Comparison of ENCODE assay signal across 8 mouse cellular contexts in the genomic region with DNA sequence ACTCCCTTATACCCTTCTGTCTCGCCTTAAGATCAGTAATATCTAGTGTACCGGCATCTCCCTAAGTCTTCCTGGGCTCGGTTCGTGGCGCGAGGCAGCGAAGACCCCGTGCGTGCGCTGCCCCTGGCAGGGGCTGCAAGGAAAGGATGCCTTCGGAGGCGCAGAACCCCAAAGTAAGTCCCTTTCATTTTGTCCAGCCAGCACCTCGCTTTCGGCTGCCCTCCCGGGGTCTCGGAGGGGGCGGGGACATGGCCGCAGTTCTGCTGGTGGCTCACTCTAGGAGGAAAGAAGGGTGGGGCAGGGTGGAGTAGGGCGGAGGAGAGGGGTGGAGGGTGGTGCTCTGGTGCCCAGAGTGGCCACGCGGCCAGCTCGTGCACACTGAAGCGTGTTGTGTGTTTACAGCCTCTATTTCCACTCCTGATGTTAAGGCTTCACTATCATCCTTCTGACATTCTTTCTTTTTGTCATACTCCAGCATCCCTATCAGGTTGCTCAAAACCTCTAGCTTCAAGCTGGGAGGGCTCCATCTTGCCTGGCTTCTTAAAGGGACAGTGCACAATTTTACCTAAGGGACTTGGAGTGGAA. TPM values are rescaled to one million over a fixed set of nuclear protein-coding genes. Genes with fewer than 3 reads are reported as not detected.
A peak's percentile ranks its signal among the peaks of the same experiment; 100 is the strongest.
DNase-seq lines count a peak whose midpoint lies in the region; ATAC-seq and TF ChIP-seq lines count a peak whose summit lies in the region.

No protein-coding gene starts in this region.

- no peak for TF ChIP-seq CTCF in cortical plate, adult 2 months (IDR thresholded peaks at IDR 0.05; ENCODE audit: extremely low read depth, insufficient read depth, low read length)

- H3K9me3 ChIP-seq in heart, embryonic 11.5 days (replicated peaks; ENCODE audit: control insufficient read depth, low read length) = no peaks in the 10 kb centered on the region
- H3K9me3 ChIP-seq in kidney, embryonic 16.5 days (ENCODE audit: low read length) = no peaks in the 10 kb centered on the region
- H3K9me3 ChIP-seq in liver, embryonic 11.5 days (ENCODE audit: control insufficient read depth, low read length) = no peaks in the 10 kb centered on the region

- peak; percentile 67; the same call in 1 of the 2 replicates for ATAC-seq in heart, embryonic 11.5 days (replicated peaks; ENCODE audit: insufficient number of reproducible peaks, low FRiP score, low TSS enrichment)
- peak; percentile 93 for ATAC-seq in kidney, embryonic 16.5 days (ENCODE audit: low FRiP score, low TSS enrichment)
- peak; percentile 94 for ATAC-seq in liver, embryonic 11.5 days (replicated peaks; ENCODE audit: low FRiP score)

- H3K4me3 ChIP-seq in cortical plate, adult 2 months (ENCODE audit: insufficient read depth, low read length) = peak overlapping the region; percentile 86
- peak overlapping the region; percentile 57 for H3K4me3 ChIP-seq in heart, embryonic 11.5 days (ENCODE audit: low read depth, low read length)
- H3K4me3 ChIP-seq in kidney, embryonic 16.5 days (ENCODE audit: low read length) = peak overlapping the region; percentile 61
- peak overlapping the region; percentile 60 for H3K4me3 ChIP-seq in liver, embryonic 11.5 days (ENCODE audit: low read depth, low read length)

- 22% methylated on average over 23 of the region's 23 CpGs for WGBS in heart, embryonic 11.5 days (ENCODE audit: insufficient replicate concordance)
- 27% methylated on average over 22 of the region's 23 CpGs for WGBS in kidney, embryonic 16.5 days
- 17% methylated on average over 23 of the region's 23 CpGs for WGBS in liver, embryonic 11.5 days

- no peaks in the 10 kb centered on the region for H3K27me3 ChIP-seq in heart, embryonic 11.5 days (ENCODE audit: control insufficient read depth, insufficient read depth, low read length)
- H3K27me3 ChIP-seq in kidney, embryonic 16.5 days (ENCODE audit: insufficient read depth, low read length) = peaks cover 15% of the 10 kb centered on the region
- H3K27me3 ChIP-seq in liver, embryonic 11.5 days (replicated peaks; ENCODE audit: control insufficient read depth, insufficient read depth, low read length) = 0 out of 2 replicates have a peak, but pooled peaks cover 3% of the 10 kb centered on the region

- H3K27ac ChIP-seq in cortical plate, adult 2 months (ENCODE audit: insufficient read depth, low read length) = peak overlapping the region; percentile 77; the same call in 1 of the 2 replicates
- no peak overlapping the region for H3K27ac ChIP-seq in heart, embryonic 11.5 days (ENCODE audit: low read depth, low read length)
- H3K27ac ChIP-seq in kidney, embryonic 16.5 days (ENCODE audit: low read length) = no peak overlapping the region
- H3K27ac ChIP-seq in liver, embryonic 11.5 days (ENCODE audit: low read depth, low read length) = no peak overlapping the region

- peak; percentile 19 for DNase-seq in ovary, postnatal 36 days (ENCODE audit: low spot score)
- no peak for DNase-seq in ovary, postnatal 14 days (ENCODE audit: low spot score)
- peak; percentile 43 for DNase-seq in liver, embryonic 11.5 days (ENCODE audit: low spot score)
- peak; percentile 41 for DNase-seq in neural tube, embryonic 10.5 days (ENCODE audit: extremely low spot score, low spot score)
- DNase-seq in testis, postnatal 14 days (ENCODE audit: low spot score) = peak; percentile 5

- no peaks in the 10 kb centered on the region for H3K36me3 ChIP-seq in heart, embryonic 11.5 days (ENCODE audit: control insufficient read depth, insufficient read depth, low read length)
- H3K36me3 ChIP-seq in kidney, embryonic 16.5 days (ENCODE audit: insufficient read depth, low read length) = no peaks in the 10 kb centered on the region
- H3K36me3 ChIP-seq in liver, embryonic 11.5 days (ENCODE audit: control insufficient read depth, insufficient read depth, low read length) = no peaks in the 10 kb centered on the region

- peak overlapping the region; percentile 61; the same call in 1 of the 2 replicates for H3K9ac ChIP-seq in heart, embryonic 11.5 days (ENCODE audit: low read depth, low read length)
- peak overlapping the region; percentile 55 for H3K9ac ChIP-seq in kidney, embryonic 16.5 days (replicated peaks; ENCODE audit: low read length)
- peak overlapping the region; percentile 48; the same call in 1 of the 2 replicates for H3K9ac ChIP-seq in liver, embryonic 11.5 days (ENCODE audit: low read depth, low read length)

- no peak for TF ChIP-seq POLR2A in cortical plate, adult 2 months (IDR thresholded peaks at IDR 0.05; ENCODE audit: extremely low read depth, insufficient read depth, low read length)

- H3K4me1 ChIP-seq in cortical plate, adult 2 months (ENCODE audit: control insufficient read depth, insufficient read depth, low read length) = no peaks in the 10 kb centered on the region
- H3K4me1 ChIP-seq in heart, embryonic 11.5 days (ENCODE audit: control insufficient read depth, insufficient read depth, low read length) = no peaks in the 10 kb centered on the region
- H3K4me1 ChIP-seq in kidney, embryonic 16.5 days (ENCODE audit: insufficient read depth, low read length) = no peaks in the 10 kb centered on the region
- no peaks in the 10 kb centered on the region for H3K4me1 ChIP-seq in liver, embryonic 11.5 days (replicated peaks; ENCODE audit: control insufficient read depth, insufficient read depth, low read length)

- H3K4me2 ChIP-seq in heart, embryonic 11.5 days = peak overlapping the region; percentile 73
- H3K4me2 ChIP-seq in kidney, embryonic 16.5 days (replicated peaks; ENCODE audit: low read depth, low read length) = peak overlapping the region; percentile 61
- H3K4me2 ChIP-seq in liver, embryonic 11.5 days = peak overlapping the region; percentile 77

RNA-seq across cellular contexts. Expression of gene Klf8, which starts 0.7 kb away (rescaled TPM):
- 2.2 and 2.5 TPM in 2 replicates for polyA plus RNA-seq in cortical plate, adult 2 months (2012; rRNA removed)
- polyA plus RNA-seq in heart, embryonic 11.5 days (2014; fragmentation: Nextera tagmentation; extraction: Ambion mirVana) = 1.6 and 2.1 TPM in 2 replicates
- polyA plus RNA-seq in kidney, embryonic 16.5 days (2015; fragmentation: Nextera tagmentation; extraction: Ambion mirVana) = 0.67 and 0.81 TPM in 2 replicates
- 0.56 and 0.70 TPM in 2 replicates for polyA plus RNA-seq in liver, embryonic 11.5 days (2014; fragmentation: Nextera tagmentation; extraction: Ambion mirVana)
